Mouse (Mus musculus): Measurements from ENCODE around the gene Trim54.

DNA sequence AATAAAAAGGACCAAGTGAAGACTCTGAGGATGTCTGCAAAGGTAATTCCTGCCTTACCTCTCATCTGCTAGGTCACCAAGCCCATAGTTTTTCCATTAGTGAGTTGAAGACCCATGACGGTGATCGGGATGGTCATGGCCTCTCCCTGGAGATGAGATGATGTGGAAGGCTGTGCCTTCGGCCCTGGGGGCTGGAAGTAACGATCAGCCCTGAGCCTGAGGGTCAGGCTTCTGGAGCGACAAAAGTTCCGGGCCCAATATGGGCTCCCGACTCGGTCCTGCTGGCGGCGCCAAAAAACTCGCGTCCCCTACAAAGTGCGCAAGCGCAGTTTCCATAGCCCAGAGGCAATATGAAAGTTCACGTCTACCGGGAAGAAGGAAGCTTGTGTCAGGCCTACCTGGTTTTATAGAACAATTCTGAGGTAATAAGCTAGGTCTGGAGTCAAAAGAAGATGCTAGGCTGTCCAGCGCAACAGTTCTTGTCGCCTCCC lies 8.5 kb upstream of the Trim54 start, which contains the start of gene Slc30a3:
- TF ChIP-seq CTCF (conservative IDR thresholded peaks at IDR 0.05; ENCODE audit: low read length) (no peak), NANOG (IDR thresholded peaks at IDR 0.05; ENCODE audit: borderline replicate concordance, low read length) (no peak)

Measured in E14TG2a.4 (cell line).